Comparison of ENCODE assay signal across 13 mouse cellular contexts in the genomic region with DNA sequence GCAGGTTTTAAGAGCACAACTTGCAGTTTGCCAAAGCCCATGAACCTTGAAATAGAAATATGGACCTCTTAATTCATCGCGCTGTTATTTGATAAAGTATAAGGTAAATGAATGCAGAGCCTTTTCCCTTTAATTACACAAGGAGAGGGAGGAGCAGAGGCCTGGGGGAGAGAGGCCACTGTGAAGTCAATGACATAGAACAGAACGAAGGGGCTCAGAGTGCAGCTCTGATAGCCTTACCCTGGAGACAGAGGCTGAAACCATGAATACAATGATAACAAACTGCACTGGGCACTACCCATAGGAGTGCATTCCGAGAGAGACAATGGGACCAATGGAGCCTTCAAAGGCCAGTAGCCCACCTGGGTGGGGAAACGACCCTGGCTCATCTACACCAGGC.
A peak's percentile ranks its signal among the peaks of the same experiment; 100 is the strongest.
DNase-seq lines count a peak whose midpoint lies in the region; ATAC-seq and TF ChIP-seq lines count a peak whose summit lies in the region.
"Had no signal": no experiment of that assay in that cellular context is flagged by ENCODE, and none has a peak within 500 bp of the region (broad histone marks: within the 10 kb centered on the region; RNA-seq: fewer than 3 reads in every experiment).

No protein-coding gene starts in this region.

- no peak for TF ChIP-seq CTCF in intestine, postnatal 0 days (IDR thresholded peaks at IDR 0.05; ENCODE audit: low read depth)

- H3K9me3 ChIP-seq in intestine, embryonic 14.5 days (ENCODE audit: control insufficient read depth, low read length) = no peaks in the 10 kb centered on the region
- no peaks in the 10 kb centered on the region for H3K9me3 ChIP-seq in intestine, postnatal 0 days (ENCODE audit: control insufficient read depth)
- H3K9me3 ChIP-seq in embryonic facial prominence, embryonic 10.5 days = no peaks in the 10 kb centered on the region
- no peaks in the 10 kb centered on the region for H3K9me3 ChIP-seq in hindbrain, embryonic 14.5 days (ENCODE audit: control insufficient read depth, low read length)
- H3K9me3 ChIP-seq in midbrain, embryonic 13.5 days = 0 out of 2 replicates have a peak, but pooled peaks cover 5% of the 10 kb centered on the region

- 0 out of 2 replicates have a peak, but pooled peaks have one; percentile 14 for ATAC-seq in intestine, embryonic 14.5 days (replicated peaks; ENCODE audit: low FRiP score, low TSS enrichment, low read depth)
- ATAC-seq in intestine, postnatal 0 days = no peak
- 0 out of 2 replicates have a peak, but pooled peaks have one; percentile 48 for ATAC-seq in hindbrain, embryonic 14.5 days (ENCODE audit: low FRiP score)
- ATAC-seq in midbrain, embryonic 13.5 days = 0 out of 2 replicates have a peak, but pooled peaks have one; percentile 30
- ATAC-seq: CD4-positive, CD25-positive, alpha-beta regulatory T cell, adult 4 months had no signal

- H3K9ac ChIP-seq in intestine, embryonic 14.5 days (ENCODE audit: low read length) = no peak overlapping the region
- H3K9ac ChIP-seq in intestine, postnatal 0 days (ENCODE audit: low read depth, low read length) = no peak overlapping the region
- no peak overlapping the region for H3K9ac ChIP-seq in hindbrain, embryonic 14.5 days
- H3K9ac ChIP-seq in midbrain, embryonic 13.5 days (replicated peaks) = no peak overlapping the region

- peaks cover 12% of the 10 kb centered on the region for H3K4me1 ChIP-seq in intestine, embryonic 14.5 days (replicated peaks; ENCODE audit: control insufficient read depth, insufficient read depth, low read length)
- no peaks in the 10 kb centered on the region for H3K4me1 ChIP-seq in intestine, postnatal 0 days (replicated peaks; ENCODE audit: control insufficient read depth, insufficient read depth, low read length)
- peaks cover 29% of the 10 kb centered on the region for H3K4me1 ChIP-seq in embryonic facial prominence, embryonic 10.5 days
- H3K4me1 ChIP-seq in hindbrain, embryonic 14.5 days (replicated peaks; ENCODE audit: control insufficient read depth, insufficient read depth, low read length) = peaks cover 13% of the 10 kb centered on the region; the same call in 1 of the 2 replicates
- peaks cover 20% of the 10 kb centered on the region for H3K4me1 ChIP-seq in midbrain, embryonic 13.5 days (replicated peaks)

- no peak overlapping the region for H3K4me3 ChIP-seq in intestine, embryonic 14.5 days (ENCODE audit: low read depth, low read length)
- no peak overlapping the region for H3K4me3 ChIP-seq in intestine, postnatal 0 days (ENCODE audit: low read depth, low read length)
- H3K4me3 ChIP-seq in embryonic facial prominence, embryonic 10.5 days = no peak overlapping the region
- no peak overlapping the region for H3K4me3 ChIP-seq in hindbrain, embryonic 14.5 days (replicated peaks; ENCODE audit: low read length)
- no peak overlapping the region for H3K4me3 ChIP-seq in midbrain, embryonic 13.5 days (replicated peaks)

- 42% methylated on average over 5 of the region's 5 CpGs for WGBS in intestine, embryonic 14.5 days
- WGBS in intestine, postnatal 0 days = 58% methylated on average over 5 of the region's 5 CpGs
- 68% methylated on average over 5 of the region's 5 CpGs for WGBS in embryonic facial prominence, embryonic 10.5 days
- 43% methylated on average over 5 of the region's 5 CpGs for WGBS in hindbrain, embryonic 14.5 days
- WGBS in midbrain, embryonic 13.5 days = 52% methylated on average over 5 of the region's 5 CpGs

- peak overlapping the region; percentile 71; the same call in 1 of the 2 replicates for H3K27ac ChIP-seq in intestine, embryonic 14.5 days (ENCODE audit: low read depth)
- H3K27ac ChIP-seq in intestine, postnatal 0 days (ENCODE audit: low read depth, low read length) = no peak overlapping the region
- H3K27ac ChIP-seq in embryonic facial prominence, embryonic 10.5 days (replicated peaks) = 0 out of 2 replicates have a peak overlapping the region, but pooled peaks have one; percentile 20
- peak overlapping the region; percentile 53; the same call in 1 of the 2 replicates for H3K27ac ChIP-seq in hindbrain, embryonic 14.5 days
- peak overlapping the region; percentile 19; the same call in 1 of the 2 replicates for H3K27ac ChIP-seq in midbrain, embryonic 13.5 days

- H3K27me3 ChIP-seq in intestine, embryonic 14.5 days (replicated peaks; ENCODE audit: control insufficient read depth, insufficient read depth, low read length) = no peaks in the 10 kb centered on the region
- H3K27me3 ChIP-seq in intestine, postnatal 0 days (replicated peaks; ENCODE audit: control insufficient read depth, insufficient read depth, low read length) = no peaks in the 10 kb centered on the region
- no peaks in the 10 kb centered on the region for H3K27me3 ChIP-seq in embryonic facial prominence, embryonic 10.5 days (replicated peaks; ENCODE audit: low read depth, poor library complexity, severe bottlenecking)
- H3K27me3 ChIP-seq in hindbrain, embryonic 14.5 days (ENCODE audit: control insufficient read depth, insufficient read depth, low read length) = no peaks in the 10 kb centered on the region
- no peaks in the 10 kb centered on the region for H3K27me3 ChIP-seq in midbrain, embryonic 13.5 days

- no peak for DNase-seq in intestine, embryonic 14.5 days (ENCODE audit: low spot score)
- no peak for DNase-seq in embryonic facial prominence, embryonic 10.5 days (ENCODE audit: low spot score)
- no peak for DNase-seq in hindbrain, embryonic 14.5 days (ENCODE audit: low spot score)
- no peak for DNase-seq in T-cell, adult 2 months (ENCODE audit: low spot score)
- no peak for DNase-seq in left cerebral cortex, adult 11 months (ENCODE audit: low spot score)
- DNase-seq in layer of hippocampus, postnatal 36 days = no peak
- DNase-seq: cerebellum, adult 9-11 months; gastrocnemius, postnatal 25 days; kidney, adult 9 months; lung, postnatal 10 days had no signal

- H3K4me2 ChIP-seq in intestine, embryonic 14.5 days (ENCODE audit: low read length) = peak overlapping the region; percentile 31
- no peak overlapping the region for H3K4me2 ChIP-seq in intestine, postnatal 0 days (replicated peaks; ENCODE audit: low read depth)
- H3K4me2 ChIP-seq in hindbrain, embryonic 14.5 days (replicated peaks) = no peak overlapping the region
- no peak overlapping the region for H3K4me2 ChIP-seq in midbrain, embryonic 13.5 days (replicated peaks)

- H3K36me3 ChIP-seq in intestine, embryonic 14.5 days (ENCODE audit: control insufficient read depth, insufficient read depth, low read length) = no peaks in the 10 kb centered on the region
- no peaks in the 10 kb centered on the region for H3K36me3 ChIP-seq in intestine, postnatal 0 days (ENCODE audit: control insufficient read depth, insufficient read depth)
- no peaks in the 10 kb centered on the region for H3K36me3 ChIP-seq in embryonic facial prominence, embryonic 10.5 days (replicated peaks)
- H3K36me3 ChIP-seq in hindbrain, embryonic 14.5 days (replicated peaks; ENCODE audit: control insufficient read depth, insufficient read depth) = no peaks in the 10 kb centered on the region
- H3K36me3 ChIP-seq in midbrain, embryonic 13.5 days = no peaks in the 10 kb centered on the region
